Mouse (Mus musculus) heart, adult 8-10 months (tissue): ENCODE data around the gene Atp5h. TPM values are rescaled to one million over a fixed set of nuclear protein-coding genes. Genes with fewer than 3 reads are reported as not detected.
"Not testable (repeated sequence)": the region's sequence is repeated elsewhere in the genome, so short reads cannot be mapped to it uniquely, and the experiment has no call there.

Experiments used
- DNase-seq: peaks from one replicate; pipeline ENCODE4 v3.0.0; 2022; ENCODE audit warnings: low spot score
- total RNA-seq, 4 experiments: library from RNA; stranded (reverse); gene quantifications; 2 replicates each; pipeline ENCODE4 v1.2.4; 2022

Atp5h gene
- total RNA-seq, 4 experiments from 2014 or later: 2,233 to 2,384 (median 2,275) TPM

- no peak for DNase-seq
Observed at GRCm38 (mm10) chr11:115400126-115400525, 19.6 kb downstream of the Atp5h start.

GRCm38 (mm10) chr11:115398085-115398484 is 21.7 kb downstream of the Atp5h start:
- no peak for DNase-seq

GRCm38 (mm10) chr11:115393721-115394325 is 25.9 kb downstream of the Atp5h start:
- no peak for DNase-seq

- no peak for DNase-seq
Observed at GRCm38 (mm10) chr11:115391358-115391757, 28.4 kb downstream of the Atp5h start.

GRCm38 (mm10) chr11:115386859-115387258 is 32.9 kb downstream of the Atp5h start:
- DNase-seq: not testable (repeated sequence)

- no peak for DNase-seq
Observed at GRCm38 (mm10) chr11:115384587-115384986, 35.2 kb downstream of the Atp5h start.

GRCm38 (mm10) chr11:115383701-115384474 is 35.9 kb downstream of the Atp5h start:
- DNase-seq: no peak

GRCm38 (mm10) chr11:115382891-115383290 is 36.9 kb downstream of the Atp5h start:
- no peak for DNase-seq

GRCm38 (mm10) chr11:115381743-115382539 is 37.8 kb downstream of the Atp5h start, which contains the start of gene Cdr2l:
Gene Cdr2l, plus strand, starts transcription at chr11:115381916.
- DNase-seq: peak; percentile 94

- DNase-seq: no peak
Observed at GRCm38 (mm10) chr11:115381276-115381675, 38.5 kb downstream of the Atp5h start.

- no peak for DNase-seq
Observed at GRCm38 (mm10) chr11:115377854-115378253, 41.9 kb downstream of the Atp5h start.

- DNase-seq: no peak
Observed at GRCm38 (mm10) chr11:115377254-115377653, 42.5 kb downstream of the Atp5h start.

- no peak for DNase-seq
Observed at GRCm38 (mm10) chr11:115376722-115377121, 43.0 kb downstream of the Atp5h start.

- DNase-seq: no peak
Observed at GRCm38 (mm10) chr11:115374695-115375425, 44.9 kb downstream of the Atp5h start.

- DNase-seq: peak; percentile 61
Observed at GRCm38 (mm10) chr11:115373805-115374694, 45.7 kb downstream of the Atp5h start.

- DNase-seq: no peak
Observed at GRCm38 (mm10) chr11:115372737-115373136, 47.0 kb downstream of the Atp5h start.

- DNase-seq: no peak
Observed at GRCm38 (mm10) chr11:115372015-115372414, 47.7 kb downstream of the Atp5h start.

- no peak for DNase-seq
Observed at GRCm38 (mm10) chr11:115371354-115371753, 48.4 kb downstream of the Atp5h start.

GRCm38 (mm10) chr11:115370368-115370767 is 49.4 kb downstream of the Atp5h start:
- no peak for DNase-seq

GRCm38 (mm10) chr11:115367395-115367944 is 52.3 kb downstream of the Atp5h start, which contains the start of gene Hid1:
Gene Hid1, minus strand, starts transcription at chr11:115367756.
- DNase-seq: peak; percentile 73
